Mouse (Mus musculus) midbrain, embryonic 11.5 days (tissue): ENCODE data around the gene Spa17. TPM values are rescaled to one million over a fixed set of nuclear protein-coding genes. Genes with fewer than 3 reads are reported as not detected.
A peak's percentile ranks its signal among the peaks of the same experiment; 100 is the strongest.

Experiments used
- ATAC-seq: fragments of 200-750 bp; cut with Nextera tagmentation; 2 replicates; pipeline ENCODE4 v1.8.0; 2017; ENCODE audit warnings: moderate TSS enrichment, moderate library complexity; ENCODE audit not compliant: low FRiP score
- DNase-seq: peaks from one replicate; pipeline ENCODE4 v3.0.0; 2015; ENCODE audit warnings: low spot score; ENCODE audit errors: missing footprints
- H3K27ac ChIP-seq: fragments of 300-500 bp; sonication (generic); 2 replicates; pipeline ENCODE4 v1.5.1; 2014; ENCODE audit warnings: low read depth, low read length
- H3K27me3 ChIP-seq: fragments of 300-500 bp; sonication (generic); 2 replicates; pipeline ENCODE4 v1.6.1; 2014; ENCODE audit warnings: mild to moderate bottlenecking, low read length, moderate library complexity, mixed read lengths; ENCODE audit not compliant: control insufficient read depth, insufficient read depth
- H3K36me3 ChIP-seq: fragments of 300-500 bp; sonication (generic); 2 replicates; pipeline ENCODE4 v1.6.1; 2014; ENCODE audit warnings: mild to moderate bottlenecking, low read length, moderate library complexity, mixed read lengths; ENCODE audit not compliant: control insufficient read depth, insufficient read depth
- H3K4me1 ChIP-seq: fragments of 300-500 bp; sonication (generic); 2 replicates; pipeline ENCODE4 v1.6.1; 2014; ENCODE audit warnings: low read length; ENCODE audit not compliant: control insufficient read depth, insufficient read depth
- H3K4me2 ChIP-seq: fragments of 300-500 bp; sonication (generic); 2 replicates; pipeline ENCODE4 v1.6.1; 2014; ENCODE audit warnings: mild to moderate bottlenecking, moderate library complexity
- H3K4me3 ChIP-seq: fragments of 300-500 bp; sonication (generic); 2 replicates; pipeline ENCODE4 v1.5.1; 2014; ENCODE audit warnings: low read depth, low read length
- H3K9ac ChIP-seq: fragments of 300-500 bp; sonication (generic); 2 replicates; pipeline ENCODE4 v1.6.1; 2014; ENCODE audit warnings: low read length
- H3K9me3 ChIP-seq: fragments of 300-500 bp; sonication (generic); 2 replicates; pipeline ENCODE4 v1.6.1; 2016; ENCODE audit warnings: low read length; ENCODE audit not compliant: control insufficient read depth
- WGBS: fragments of 180-500 bp; shearing (Covaris S2); extraction: QIAGEN DNeasy Blood & Tissue Kit; methylation state at CpG from one replicate; pipeline ENCODE4 v1.1.7; 2014; 5-methylcytosine and 5-hydroxymethylcytosine counted together
- polyA plus RNA-seq: library from polyadenylated mRNA; unstranded; fragments of >200 nt; fragmentation: Nextera tagmentation; extraction: Ambion mirVana; gene quantifications from 2 replicates; pipeline ENCODE4 v1.2.1, GENCODE M21; 2014

The Spa17 gene
- polyA plus RNA-seq, 1 experiment from 2014 or later, result 13.6 TPM

- peak overlapping the region; percentile 20 for H3K4me2 ChIP-seq
- ATAC-seq (peak; percentile 75), DNase-seq (no peak)
- peaks cover 12% of the 10 kb centered on the region; the same call in 1 of the 2 replicates for H3K4me1 ChIP-seq
- H3K27ac ChIP-seq, result peak overlapping the region; percentile 30
- H3K9me3 ChIP-seq, result no peaks in the 10 kb centered on the region
- WGBS, result 27% methylated on average over 7 of the region's 7 CpGs
- no peaks in the 10 kb centered on the region for H3K36me3 ChIP-seq
- no peaks in the 10 kb centered on the region for H3K27me3 ChIP-seq
- H3K9ac ChIP-seq, result no peak overlapping the region
- no peak overlapping the region for H3K4me3 ChIP-seq
Observed at GRCm38 (mm10) chr9:37625641-37626040, 12.1 kb upstream of the Spa17 start.

GRCm38 (mm10) chr9:37625129-37625528, 11.6 kb upstream of the Spa17 start:
- Histone ChIP-seq H3K9ac (no peak overlapping the region), H3K36me3 (no peaks in the 10 kb centered on the region), H3K9me3 (no peaks in the 10 kb centered on the region), H3K27ac (peak overlapping the region; percentile 30), H3K4me2 (no peak overlapping the region), H3K4me1 (peaks cover 12% of the 10 kb centered on the region; the same call in 1 of the 2 replicates), H3K4me3 (no peak overlapping the region), H3K27me3 (no peaks in the 10 kb centered on the region)
- ATAC-seq, result peak; percentile 58
- 52% methylated on average over 3 of the region's 3 CpGs for WGBS
- no peak for DNase-seq

- no peak overlapping the region for H3K27ac ChIP-seq
- H3K9me3 ChIP-seq, result no peaks in the 10 kb centered on the region
- WGBS, result 88% methylated on average over 1 of the region's 1 CpGs
- no peaks in the 10 kb centered on the region for H3K27me3 ChIP-seq
- H3K4me2 ChIP-seq, result no peak overlapping the region
- ATAC-seq, result no peak
- no peaks in the 10 kb centered on the region for H3K36me3 ChIP-seq
- H3K9ac ChIP-seq, result no peak overlapping the region
- H3K4me3 ChIP-seq, result no peak overlapping the region
- peaks cover 12% of the 10 kb centered on the region; the same call in 1 of the 2 replicates for H3K4me1 ChIP-seq
- DNase-seq, result no peak
Observed at GRCm38 (mm10) chr9:37624502-37624901, 11.0 kb upstream of the Spa17 start.

- H3K9ac ChIP-seq, result no peak overlapping the region
- DNase-seq, result no peak
Observed at GRCm38 (mm10) chr9:37623981-37624380, 10.5 kb upstream of the Spa17 start.

GRCm38 (mm10) chr9:37621290-37621689, 7.8 kb upstream of the Spa17 start:
- DNase-seq (peak; percentile 10), ATAC-seq (no peak)
- Histone ChIP-seq H3K36me3 (no peaks in the 10 kb centered on the region), H3K4me1 (peaks cover 11% of the 10 kb centered on the region; the same call in 1 of the 2 replicates), H3K4me3 (no peak overlapping the region), H3K27me3 (no peaks in the 10 kb centered on the region), H3K9me3 (no peaks in the 10 kb centered on the region), H3K4me2 (no peak overlapping the region), H3K9ac (no peak overlapping the region), H3K27ac (no peak overlapping the region)
- 86% methylated on average over 6 of the region's 6 CpGs for WGBS

More at GRCm38 (mm10) chr9:37623981-37624380, 10.5 kb upstream of the Spa17 start:
- H3K4me1 ChIP-seq, result peaks cover 12% of the 10 kb centered on the region; the same call in 1 of the 2 replicates
- H3K4me2 ChIP-seq, result no peak overlapping the region
- no peaks in the 10 kb centered on the region for H3K9me3 ChIP-seq
- H3K27me3 ChIP-seq, result no peaks in the 10 kb centered on the region
- no peaks in the 10 kb centered on the region for H3K36me3 ChIP-seq
- H3K4me3 ChIP-seq, result no peak overlapping the region
- ATAC-seq, result no peak
- 89% methylated on average over 3 of the region's 3 CpGs for WGBS
- H3K27ac ChIP-seq, result no peak overlapping the region

- 73% methylated on average over 2 of the region's 2 CpGs for WGBS
- no peaks in the 10 kb centered on the region for H3K9me3 ChIP-seq
- no peak overlapping the region for H3K27ac ChIP-seq
- DNase-seq, result no peak
- no peaks in the 10 kb centered on the region; the same call in none of the 2 replicates for H3K27me3 ChIP-seq
- no peak overlapping the region for H3K4me3 ChIP-seq
- no peak overlapping the region for H3K9ac ChIP-seq
- H3K4me2 ChIP-seq, result no peak overlapping the region
- no peaks in the 10 kb centered on the region for H3K36me3 ChIP-seq
- no peak for ATAC-seq
- peaks cover 5% of the 10 kb centered on the region; the same call in 1 of the 2 replicates for H3K4me1 ChIP-seq
Observed at GRCm38 (mm10) chr9:37616770-37617169, 3.2 kb upstream of the Spa17 start.

GRCm38 (mm10) chr9:37615220-37615619, 1.7 kb upstream of the Spa17 start:
- H3K9me3 ChIP-seq, result no peaks in the 10 kb centered on the region
- no peak overlapping the region for H3K9ac ChIP-seq
- H3K27me3 ChIP-seq, result no peaks in the 10 kb centered on the region; the same call in none of the 2 replicates
- no peaks in the 10 kb centered on the region for H3K36me3 ChIP-seq
- ATAC-seq, result no peak
- H3K4me3 ChIP-seq, result no peak overlapping the region
- WGBS, result 71% methylated on average over 5 of the region's 5 CpGs
- peaks cover 5% of the 10 kb centered on the region; the same call in 1 of the 2 replicates for H3K4me1 ChIP-seq
- no peak overlapping the region for H3K4me2 ChIP-seq
- no peak overlapping the region for H3K27ac ChIP-seq
- no peak for DNase-seq

- Histone ChIP-seq H3K4me3 (no peak overlapping the region; the same call in 1 of the 2 replicates), H3K9ac (peak overlapping the region; percentile 72; the same call in 1 of the 2 replicates), H3K36me3 (no peaks in the 10 kb centered on the region), H3K27me3 (no peaks in the 10 kb centered on the region; the same call in none of the 2 replicates), H3K4me2 (peak overlapping the region; percentile 54), H3K27ac (no peak overlapping the region), H3K9me3 (no peaks in the 10 kb centered on the region), H3K4me1 (peaks cover 5% of the 10 kb centered on the region; the same call in 1 of the 2 replicates)
- no peak for DNase-seq
- ATAC-seq, result peak; percentile 5; the same call in 1 of the 2 replicates
Observed at GRCm38 (mm10) chr9:37614316-37614715, 794 bp upstream of the Spa17 start.

- ATAC-seq (peak; percentile 62; the same call in 1 of the 2 replicates), DNase-seq (no peak)
- no peaks in the 10 kb centered on the region for H3K36me3 ChIP-seq
- WGBS, result 23% methylated on average over 6 of the region's 6 CpGs
- H3K27me3 ChIP-seq, result no peaks in the 10 kb centered on the region; the same call in none of the 2 replicates
- no peak overlapping the region for H3K27ac ChIP-seq
- peak overlapping the region; percentile 72 for H3K9ac ChIP-seq
- peaks cover 5% of the 10 kb centered on the region; the same call in 1 of the 2 replicates for H3K4me1 ChIP-seq
- no peaks in the 10 kb centered on the region for H3K9me3 ChIP-seq
- H3K4me2 ChIP-seq, result peak overlapping the region; percentile 54
- H3K4me3 ChIP-seq, result peak overlapping the region; percentile 59
Observed at GRCm38 (mm10) chr9:37613911-37614280, 374 bp upstream of the Spa17 start.
